Mouse (Mus musculus): Measurements from ENCODE around the gene Gzmk.

DNA sequence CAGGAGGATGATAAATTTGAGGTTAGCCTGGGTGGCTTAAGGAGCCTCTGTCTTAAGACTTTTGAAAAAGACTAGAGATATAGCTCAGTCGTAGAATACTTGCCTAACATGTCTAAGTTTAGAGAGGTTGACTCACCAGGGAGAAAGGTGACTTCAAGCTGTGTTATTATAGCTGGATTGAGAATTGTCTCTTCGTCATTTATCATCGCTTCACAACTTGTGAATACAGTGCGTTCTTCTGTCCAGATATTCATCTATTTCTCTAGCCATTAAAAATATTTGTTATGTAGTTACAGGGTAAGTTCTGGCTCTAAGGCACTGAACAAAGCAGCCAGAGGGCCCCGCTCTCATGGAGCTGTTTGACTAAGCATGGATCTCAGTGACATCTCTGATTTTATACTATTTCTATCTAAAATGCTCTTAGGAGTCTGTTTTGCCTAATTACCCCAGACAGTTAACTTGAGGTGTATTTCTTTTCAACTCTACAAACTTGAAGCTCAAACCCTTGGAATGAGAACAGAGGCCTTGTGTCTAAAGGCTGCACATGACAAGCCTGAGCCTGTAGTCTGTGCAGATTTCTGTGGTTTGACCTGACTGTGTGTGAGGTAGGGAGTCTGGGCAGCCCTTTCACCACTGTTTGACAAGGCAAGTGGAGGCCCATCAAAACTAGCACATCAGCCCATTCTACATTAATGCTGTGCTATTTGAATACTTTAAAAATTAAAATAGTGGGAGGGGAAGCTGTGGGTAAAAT lies 61.3 kb downstream of the Gzmk start:
- TF ChIP-seq CTCF (IDR thresholded peaks at IDR 0.05; ENCODE audit: insufficient read depth, low read depth, low read length) (no peak), POLR2A (IDR thresholded peaks at IDR 0.05; ENCODE audit: insufficient read depth, low read depth, low read length) (no peak)

Measured in olfactory bulb, adult 2 months (tissue).